Mouse (Mus musculus): Measurements from ENCODE around the gene Nt5c.
"Not testable (repeated sequence)": the region's sequence is repeated elsewhere in the genome, so short reads cannot be mapped to it uniquely, and the experiment has no call there.

The Nt5c gene

DNA sequence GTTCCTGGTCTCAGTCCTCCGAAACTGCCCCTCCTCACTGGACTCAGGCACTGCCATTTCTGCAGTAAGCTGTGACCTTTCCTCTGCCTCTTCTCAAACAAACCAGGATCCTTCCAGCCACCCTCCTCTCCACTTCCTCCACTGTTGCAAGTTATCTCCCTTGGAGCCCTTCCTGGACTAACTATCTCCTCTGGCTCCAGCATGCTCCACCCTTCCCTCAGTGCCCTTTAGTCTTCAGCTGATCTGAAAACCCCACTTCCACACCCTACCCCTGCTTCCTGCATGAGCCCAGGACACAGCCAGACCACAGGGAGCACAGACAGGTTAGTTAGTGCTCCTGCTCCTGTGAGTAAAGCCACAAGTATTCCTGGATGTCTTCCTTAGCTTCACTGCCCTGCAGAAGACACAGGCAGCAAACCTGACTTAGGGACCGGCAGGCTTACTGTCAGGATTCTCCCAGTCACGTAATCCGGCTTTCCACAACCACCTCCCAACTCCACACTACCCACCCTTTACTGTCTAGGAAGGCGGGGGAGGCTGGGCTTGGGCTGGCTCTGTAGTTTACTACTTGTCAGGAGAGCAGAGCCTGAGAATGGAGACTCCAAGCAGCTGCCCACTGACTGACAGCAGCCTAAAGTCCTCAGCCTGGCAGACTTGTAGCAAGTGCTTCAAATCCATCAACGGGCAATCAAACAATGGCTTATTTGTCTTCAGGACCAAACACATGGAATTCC is 18.3 kb upstream of the Nt5c start:
- DNase-seq = no peak

- no peak for DNase-seq
Observed at GRCm38 (mm10) chr11:115508061-115508460, 16.4 kb upstream of the Nt5c start.

DNA sequence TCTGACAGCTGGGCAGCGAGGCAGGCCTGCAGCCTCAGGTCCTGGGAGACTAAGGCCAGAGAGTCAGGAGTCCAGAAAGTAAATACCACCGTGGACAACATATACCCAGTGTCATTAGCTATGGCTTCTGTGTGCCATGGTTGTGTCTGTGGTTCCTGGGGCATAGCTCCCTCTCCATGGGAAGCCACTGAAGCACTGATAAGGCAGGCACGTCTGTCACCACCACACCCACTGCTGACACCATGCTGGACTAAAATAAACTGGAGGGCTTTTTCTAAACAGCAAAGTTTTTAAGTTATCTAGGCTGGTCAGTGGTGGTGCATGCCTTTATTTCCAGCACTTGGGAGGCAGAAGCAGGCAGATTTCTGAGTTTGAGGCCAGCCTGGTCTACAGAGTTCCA is 14.9 kb upstream of the Nt5c start:
- no peak for DNase-seq

GRCm38 (mm10) chr11:115502636-115503035 is 11.0 kb upstream of the Nt5c start:
- no peak for DNase-seq

DNA sequence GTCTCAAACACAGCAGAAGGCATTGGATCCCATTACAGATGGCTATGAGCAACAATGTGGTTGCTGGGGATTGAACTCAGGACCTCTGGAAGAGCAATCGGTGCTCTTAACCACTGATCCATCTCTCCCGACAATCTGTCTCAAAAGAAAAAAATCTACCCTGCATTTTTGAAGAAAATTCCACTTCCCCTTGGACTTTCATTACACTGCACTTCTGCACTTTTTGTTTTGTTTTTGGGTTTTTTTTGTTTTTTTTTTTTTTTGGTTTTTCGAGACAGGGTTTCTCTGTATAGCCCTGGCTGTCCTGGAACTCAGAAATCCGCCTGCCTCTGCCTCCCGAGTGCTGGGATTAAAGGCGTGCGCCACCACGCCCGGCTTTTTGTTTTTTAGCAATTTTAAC is 4.9 kb upstream of the Nt5c start:
- DNase-seq = not testable (repeated sequence)

GRCm38 (mm10) chr11:115492387-115492786 is 725 bp upstream of the Nt5c start:
- DNase-seq = no peak

- no peak for DNase-seq
Observed at GRCm38 (mm10) chr11:115490441-115491355, 964 bp downstream of the Nt5c start.

- no peak for DNase-seq
Observed at GRCm38 (mm10) chr11:115488551-115489104, 3.0 kb downstream of the Nt5c start.

DNA sequence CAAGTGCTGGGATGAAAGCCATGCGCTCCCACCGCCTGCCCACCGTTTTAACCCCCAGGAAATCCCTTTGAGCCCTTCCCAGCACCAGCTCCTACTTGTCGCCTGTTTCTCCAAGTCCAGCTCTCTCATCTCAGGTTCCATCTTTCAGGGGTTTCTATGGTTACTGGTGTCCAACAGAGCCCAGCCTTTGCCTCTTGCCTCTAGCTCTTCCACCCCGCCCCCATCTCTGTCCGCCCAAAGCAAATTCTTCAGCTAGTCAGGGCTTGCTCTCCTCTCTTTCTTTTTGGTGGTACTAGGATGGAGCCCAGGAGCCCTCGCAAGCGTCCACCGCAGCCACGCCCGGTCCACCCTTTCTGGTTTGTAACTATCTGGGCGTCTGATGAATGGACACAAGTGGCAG is 6.5 kb downstream of the Nt5c start:
- DNase-seq = no peak

DNA sequence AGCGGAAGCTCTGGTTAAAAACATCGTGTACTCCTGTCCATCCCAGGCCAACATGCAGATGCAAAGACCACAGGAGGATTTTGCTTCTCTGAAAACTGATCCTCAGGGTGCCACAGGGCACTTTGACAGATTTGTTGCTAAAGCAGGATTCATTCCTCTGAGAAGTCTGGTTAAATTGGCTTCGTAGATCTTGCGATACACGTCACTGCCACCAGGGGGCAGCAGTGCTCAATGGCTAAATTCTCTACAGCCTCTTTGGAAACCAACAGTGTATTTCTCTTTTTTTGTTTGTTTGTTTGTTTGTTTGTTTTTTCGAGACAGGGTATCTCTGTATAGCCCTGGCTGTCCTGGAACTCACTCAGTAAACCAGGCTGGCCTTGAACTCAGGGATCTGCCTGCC is 7.9 kb downstream of the Nt5c start:
- peak; percentile 86 for DNase-seq

DNA sequence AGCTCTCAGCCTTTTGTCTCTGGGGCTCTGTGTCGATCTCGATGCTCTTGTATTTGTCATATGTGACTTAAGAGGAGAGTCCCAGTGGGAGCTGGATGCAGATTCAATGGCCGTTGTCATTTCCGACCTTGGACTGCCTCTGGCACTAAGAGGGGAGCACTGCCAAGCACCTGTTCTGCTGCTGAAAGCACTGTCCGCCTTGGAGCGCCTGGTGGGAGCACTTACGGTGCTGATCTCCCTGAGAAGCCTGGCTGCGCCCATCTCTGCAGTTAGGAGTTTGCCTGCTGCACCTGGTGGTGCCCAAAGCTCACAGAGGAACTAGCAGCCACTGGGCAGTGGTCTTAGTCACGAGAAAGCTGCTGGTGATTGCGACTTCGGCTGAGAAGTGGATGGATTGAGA is 8.4 kb downstream of the Nt5c start:
- no peak for DNase-seq

- DNase-seq = no peak
Observed at GRCm38 (mm10) chr11:115481553-115482259, 10.0 kb downstream of the Nt5c start.

DNA sequence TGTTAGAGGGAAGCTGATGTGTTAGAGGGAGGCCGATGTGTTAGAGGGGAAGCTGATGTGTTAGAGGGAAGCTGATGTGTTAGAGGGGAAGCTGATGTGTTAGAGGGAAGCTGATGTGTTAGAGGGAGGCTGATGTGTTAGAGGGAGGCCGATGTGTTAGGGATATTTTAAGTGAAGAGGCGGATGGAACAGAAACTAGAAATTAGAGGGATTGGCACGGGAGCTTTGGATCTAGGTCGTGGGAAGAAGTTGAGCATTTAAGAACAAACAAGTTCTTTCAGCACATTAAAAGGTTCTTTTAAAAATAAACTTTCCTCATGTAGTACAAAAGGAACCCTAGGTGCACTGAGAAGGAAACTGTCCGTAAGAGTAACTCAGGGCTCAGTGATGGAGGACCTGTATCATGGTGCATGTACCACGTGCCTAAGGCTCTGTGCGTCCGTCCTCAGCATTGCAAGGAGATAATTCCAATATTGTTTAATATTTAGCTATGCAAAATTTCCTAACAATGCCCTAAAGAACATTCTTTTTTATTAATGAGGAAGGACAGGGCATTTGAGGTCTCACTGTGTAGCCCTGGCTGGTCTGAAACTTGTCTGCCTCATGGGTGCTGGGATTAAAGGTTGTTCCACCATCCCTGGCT is 13.2 kb downstream of the Nt5c start:
- DNase-seq = no peak

DNA sequence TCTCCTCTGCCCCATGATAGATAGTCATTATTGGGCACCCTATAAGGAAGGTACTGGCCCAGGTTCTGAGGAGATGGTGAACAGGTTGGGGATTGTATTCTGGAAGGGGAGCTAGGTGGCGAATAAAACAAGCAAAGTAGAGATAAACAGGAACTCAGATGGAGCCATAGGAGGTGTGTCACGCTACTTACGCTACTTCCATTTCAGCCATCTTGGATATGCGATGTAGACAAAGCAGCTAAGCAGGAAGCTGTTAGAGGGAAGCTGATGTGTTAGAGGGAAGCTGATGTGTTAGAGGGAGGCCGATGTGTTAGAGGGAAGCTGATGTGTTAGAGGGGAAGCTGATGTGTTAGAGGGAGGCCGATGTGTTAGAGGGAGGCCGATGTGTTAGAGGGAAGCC is 14.3 kb downstream of the Nt5c start:
- not testable (repeated sequence) for DNase-seq

GRCm38 (mm10) chr11:115476630-115477029 is 15.0 kb downstream of the Nt5c start:
- DNase-seq = not testable (repeated sequence)

- no peak for DNase-seq
Observed at GRCm38 (mm10) chr11:115475758-115476237, 15.9 kb downstream of the Nt5c start.

DNA sequence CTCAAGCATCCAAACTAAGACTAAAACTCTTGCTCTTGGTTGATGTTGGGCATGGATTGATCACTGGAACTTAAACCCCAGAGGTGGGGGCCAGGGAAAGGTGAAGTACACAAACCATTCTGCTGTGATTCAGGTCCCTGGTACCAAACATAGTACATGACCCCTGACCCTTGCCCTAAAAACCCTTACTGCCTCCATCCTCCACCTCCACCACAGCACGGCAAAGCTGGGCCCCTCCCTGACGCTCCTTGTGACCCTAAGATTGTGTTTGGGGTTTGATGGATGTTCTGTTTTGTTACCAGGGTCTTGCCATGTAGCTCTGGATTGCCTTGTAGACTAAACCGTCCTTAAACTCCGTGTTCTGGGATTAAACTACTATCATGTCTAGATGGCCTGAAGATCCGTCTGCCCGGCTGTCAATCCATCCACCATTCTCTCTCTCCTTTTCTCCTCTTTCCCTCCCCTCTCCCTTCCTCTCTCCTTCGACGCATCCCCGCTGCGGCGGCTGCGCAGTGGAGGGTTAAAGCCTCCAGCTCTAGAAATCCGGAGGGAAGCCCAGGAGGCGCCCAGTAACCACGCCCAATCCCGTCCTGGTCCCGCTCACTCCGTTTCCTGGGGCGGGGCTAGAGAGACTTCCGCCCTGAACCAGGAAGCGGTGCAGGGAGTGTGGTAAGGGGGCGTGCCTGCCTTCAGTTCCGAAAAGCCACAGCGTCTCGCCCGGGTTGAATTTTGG is 16.5 kb downstream of the Nt5c start, which contains the start of gene Armc7:
Gene Armc7, plus strand, starts transcription at position 643 of the 733 bp plus-strand sequence.
- peak; percentile 88 for DNase-seq

GRCm38 (mm10) chr11:115473626-115474275 is 17.9 kb downstream of the Nt5c start:
- DNase-seq = peak; percentile 96

GRCm38 (mm10) chr11:115472183-115472582 is 19.5 kb downstream of the Nt5c start:
- DNase-seq = no peak

GRCm38 (mm10) chr11:115467217-115467618 is 24.4 kb downstream of the Nt5c start:
- DNase-seq = no peak

DNA sequence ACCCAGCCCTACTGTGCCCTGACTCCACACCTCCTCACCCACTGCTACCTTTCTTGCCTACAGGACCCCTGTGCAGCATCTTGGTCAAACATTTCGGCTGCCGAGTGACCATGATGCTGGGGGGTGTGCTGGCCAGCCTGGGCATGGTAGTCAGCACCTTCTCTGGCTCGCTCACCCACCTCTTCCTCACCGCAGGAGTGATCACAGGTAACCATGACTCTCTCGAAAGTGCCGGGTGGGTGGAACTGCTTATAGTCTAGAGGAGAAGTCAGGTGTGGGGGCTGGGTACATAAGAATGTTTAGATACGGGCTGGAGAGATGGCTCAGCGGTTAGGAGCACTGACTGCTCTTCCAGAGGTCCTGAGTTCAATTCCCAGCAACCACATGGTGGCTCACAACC is 26.8 kb downstream of the Nt5c start:
- DNase-seq = no peak

Data from right cerebral cortex, postnatal 4 days (tissue).